Mouse (Mus musculus) E14TG2a.4 (cell line): Measurements from ENCODE around the gene Pitx3.

Source experiments
- CTCF ChIP-seq: conservative IDR thresholded peaks from 2 replicates; pipeline ENCODE4 v1.5.1; 2014; ENCODE audit warnings: low read length
- NANOG ChIP-seq: IDR thresholded peaks from 2 replicates; pipeline ENCODE4 v1.6.1; 2014; ENCODE audit warnings: borderline replicate concordance, low read length, mixed read lengths
- POU5F1 ChIP-seq: IDR thresholded peaks from 2 replicates; pipeline ENCODE4 v1.6.1; 2014; ENCODE audit warnings: low read length, borderline replicate concordance

DNA sequence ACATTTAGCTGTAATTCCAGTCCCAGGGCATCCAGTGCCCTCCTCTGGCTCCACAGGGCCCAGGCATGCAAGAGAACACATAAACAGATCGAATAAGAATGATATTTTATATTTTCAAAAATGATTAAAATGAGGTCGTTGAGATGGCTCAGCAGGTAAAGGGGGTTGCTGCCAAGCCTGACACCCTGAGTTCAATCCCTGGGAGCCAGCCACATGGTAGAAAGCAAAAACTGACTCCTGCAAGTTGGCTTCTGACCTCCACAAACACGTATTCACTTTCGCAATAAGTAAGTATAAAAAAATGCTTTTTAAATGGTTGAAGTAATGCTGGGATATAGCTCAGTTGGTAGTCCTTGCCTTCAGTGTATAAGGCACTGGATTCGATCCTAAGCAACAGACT is 37.3 kb downstream of the Pitx3 start:
- no peak for TF ChIP-seq CTCF
- TF ChIP-seq POU5F1 = no peak
- no peak for TF ChIP-seq NANOG
